Mouse (Mus musculus): ENCODE measurements at regions not wholly inside any gene's neighbourhood (a gene's known extent, or its start where the extent isn't known, plus 50 kb on each side); places are given as distances from the start of the nearest gene placed in this dataset.
"Not testable (repeated sequence)": the region's sequence is repeated elsewhere in the genome, so short reads cannot be mapped to it uniquely, and the experiment has no call there.

GRCm38 (mm10) chr7:59797212-59797611 lies 207.6 kb downstream of the Snurf start:
- DNase-seq, result not testable (repeated sequence)

- peak; percentile 1 to 3 for DNase-seq
Measured at GRCm38 (mm10) chr7:59769749-59770148, 235.1 kb downstream of the Snurf start.

- peak; percentile 1 to 4 for DNase-seq
Measured at GRCm38 (mm10) chr7:59768641-59769040, 236.2 kb downstream of the Snurf start.

DNA sequence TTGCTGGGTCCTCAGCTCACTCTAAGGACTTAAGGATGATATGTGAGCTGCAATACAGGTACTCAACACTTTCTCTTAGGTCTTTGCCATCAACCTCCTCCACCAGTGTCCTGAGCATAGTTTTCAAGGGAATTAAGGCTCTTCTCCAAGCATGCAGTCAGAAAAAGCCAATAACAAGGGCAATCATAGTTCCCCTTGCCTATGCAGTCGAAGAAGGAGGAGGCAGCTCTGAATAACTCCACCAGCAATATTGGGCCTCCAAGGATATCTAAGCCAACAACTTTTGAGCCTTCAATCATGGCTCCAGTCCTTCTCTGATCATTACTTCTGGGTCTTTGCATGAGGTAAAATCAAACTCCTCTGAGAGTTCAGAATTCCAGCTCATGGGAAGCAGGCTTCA lies 237.5 kb downstream of the Snurf start:
- peak; percentile 1 to 4 for DNase-seq

Measured in spleen, adult 18-20 months (tissue).